Mouse (Mus musculus): ENCODE measurements around the gene Gm6525.

Gene Gm6525

GRCm38 (mm10) chr3:84173581-84174154 lies at the start of gene Gm6525:
Gm6525 (plus strand) TSS chr3:84174104.
- in situ Hi-C loops (cut with MboI, MseI): loop anchor here (10.0 kb wide), 1 partner anchor 631 kb away; no protein-coding TSS in a partner anchor

DNA sequence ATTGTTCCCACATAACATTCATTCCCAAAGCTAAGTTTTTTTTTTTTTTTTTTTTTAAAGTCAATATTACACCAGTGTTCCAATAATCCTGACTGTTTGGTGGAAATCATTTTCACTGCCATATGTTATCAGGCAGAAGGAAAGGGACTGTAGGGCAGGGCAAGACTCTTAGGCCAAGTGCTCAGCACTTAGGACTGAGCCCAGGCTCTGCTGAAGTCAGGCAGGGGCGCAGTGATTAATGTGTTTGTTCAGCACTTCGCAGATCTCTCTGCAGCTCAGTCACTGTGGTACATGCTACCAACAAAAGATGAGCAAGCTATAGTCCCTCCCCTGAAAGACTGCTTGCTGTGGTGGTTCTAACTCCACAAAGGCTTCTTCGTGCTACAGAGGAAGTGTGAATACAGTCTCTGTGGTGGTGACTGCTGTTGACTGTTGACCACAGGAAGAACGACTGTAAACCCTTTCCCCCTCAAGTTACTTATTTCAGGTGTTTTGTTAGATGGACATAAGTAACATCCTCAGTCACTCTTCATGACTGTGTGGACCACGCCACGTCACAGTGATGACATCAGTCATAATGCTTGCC lies 48.1 kb upstream of the Gm6525 start:
- in situ Hi-C loops (cut with MboI, MseI): no loop called here

DNA sequence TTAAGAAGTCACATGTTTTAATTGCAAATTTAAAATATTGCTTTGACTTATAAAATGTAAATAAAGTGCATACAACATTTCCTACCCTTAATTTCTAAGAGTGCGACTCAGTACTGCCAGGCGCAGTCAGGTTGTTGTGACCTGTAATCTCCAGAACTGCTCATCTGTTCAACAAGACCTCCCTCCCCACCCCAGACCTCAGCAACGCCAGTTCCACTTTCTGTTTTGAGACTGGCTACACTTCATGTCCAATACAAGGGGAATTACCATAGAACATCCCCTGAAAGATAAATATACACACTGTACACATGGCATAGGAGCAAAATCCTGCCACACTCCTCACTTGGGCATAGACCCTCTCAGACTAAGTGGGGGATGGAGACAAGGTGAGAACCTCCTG lies 47.2 kb upstream of the Gm6525 start:
- in situ Hi-C loops (cut with MboI, MseI): no loop called here

DNA sequence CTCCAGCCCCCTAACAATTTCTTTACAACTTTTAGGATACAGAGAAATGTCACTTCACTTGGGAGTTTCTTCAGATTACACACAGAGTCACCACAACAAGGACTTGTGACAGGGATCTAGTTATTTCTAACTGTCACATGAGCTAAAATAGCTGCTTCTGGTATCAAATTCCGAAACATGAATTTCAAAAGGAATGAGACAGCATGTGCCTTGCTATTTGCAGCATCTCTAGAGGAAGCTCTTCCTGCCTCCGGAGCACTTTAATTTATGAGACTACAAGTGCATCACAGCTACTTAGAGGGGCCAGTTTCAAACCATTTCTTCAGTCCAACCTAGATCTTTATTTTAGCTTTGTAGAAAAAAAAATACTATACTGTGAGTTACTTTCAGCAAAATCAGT lies 46.5 kb upstream of the Gm6525 start:
- in situ Hi-C loops (cut with MboI, MseI): no loop called here

- in situ Hi-C loops (cut with MboI, MseI): no loop called here
Measured at GRCm38 (mm10) chr3:84128871-84129870, 44.7 kb upstream of the Gm6525 start.

DNA sequence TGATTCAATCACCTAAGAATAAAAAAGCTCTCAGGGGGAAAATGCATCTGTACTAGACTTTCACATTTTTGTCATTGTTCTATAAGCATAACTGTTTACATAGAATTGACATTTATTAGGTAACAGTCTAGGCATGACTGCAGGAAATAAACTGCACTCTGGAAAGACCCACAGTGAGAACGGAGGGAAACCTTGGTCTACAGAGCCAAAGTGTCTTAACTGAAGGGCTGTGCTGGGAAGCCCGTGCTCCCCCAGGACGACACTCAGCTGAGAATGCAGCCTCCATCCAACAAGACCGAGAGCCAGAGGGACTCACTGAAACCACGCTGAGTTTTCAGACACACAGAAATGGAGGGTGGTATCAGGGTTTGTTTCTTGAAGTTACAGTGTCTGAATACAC lies 43.1 kb upstream of the Gm6525 start:
- in situ Hi-C loops (cut with MboI, MseI): no loop called here

GRCm38 (mm10) chr3:84131369-84131768 lies 42.5 kb upstream of the Gm6525 start:
- in situ Hi-C loops (cut with MboI, MseI): no loop called here

DNA sequence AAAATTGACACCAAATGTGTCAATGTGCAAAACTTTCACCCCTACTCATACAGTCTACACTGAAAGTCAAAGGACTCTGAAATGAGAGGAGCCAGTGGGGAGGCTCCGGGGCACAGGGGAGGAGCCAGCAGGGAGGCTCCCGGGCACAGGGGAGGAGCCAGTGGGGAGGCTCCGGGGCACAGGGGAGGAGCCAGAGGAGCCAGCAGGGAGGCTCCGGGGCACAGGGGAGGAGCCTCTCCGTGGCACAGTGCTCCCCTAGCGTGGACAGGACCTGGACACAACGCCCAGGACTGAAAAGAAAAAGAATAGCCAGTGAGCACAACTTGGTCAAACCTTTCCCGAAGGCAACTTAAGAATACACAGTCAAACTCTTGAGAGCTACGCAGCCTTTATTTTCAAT lies 38.5 kb upstream of the Gm6525 start:
- in situ Hi-C loops (cut with MboI, MseI): no loop called here

DNA sequence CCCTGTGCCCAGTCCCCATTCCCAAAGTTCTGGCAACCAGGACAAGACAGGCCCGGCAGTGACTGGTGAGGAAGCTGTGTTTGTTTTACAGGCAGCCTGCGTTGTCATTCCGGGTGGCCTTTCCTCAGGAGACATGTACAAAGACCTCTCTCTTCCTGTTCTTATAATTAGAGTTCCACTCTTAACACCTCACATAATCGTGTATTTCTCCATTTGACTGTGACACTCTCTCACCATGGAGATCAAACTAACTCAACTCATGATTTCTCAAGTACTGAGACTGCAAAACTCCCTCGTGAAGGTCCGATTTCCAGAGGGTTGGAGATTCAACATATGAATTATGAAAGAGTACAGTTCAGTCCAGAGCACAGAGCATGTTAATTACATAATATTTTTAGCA lies 38.0 kb upstream of the Gm6525 start:
- in situ Hi-C loops (cut with MboI, MseI): no loop called here

DNA sequence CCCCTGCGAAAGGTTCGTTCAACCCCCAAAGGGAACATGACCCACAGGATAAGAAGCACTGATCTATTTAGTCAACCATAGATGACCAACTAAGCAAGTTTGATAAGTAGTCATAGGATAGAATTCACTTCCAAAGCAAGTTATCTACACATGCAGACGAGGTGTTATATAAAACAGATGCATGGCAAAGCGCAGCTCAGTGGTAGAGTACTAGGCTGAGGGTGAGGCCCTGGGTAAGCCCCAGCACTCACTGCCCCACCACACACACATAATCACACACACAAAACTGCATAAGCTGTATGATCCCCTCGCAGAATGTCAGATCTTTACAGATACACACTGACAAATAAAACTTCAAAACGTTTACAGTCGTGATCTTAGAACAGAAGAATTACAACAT lies 37.4 kb upstream of the Gm6525 start:
- in situ Hi-C loops (cut with MboI, MseI): no loop called here

GRCm38 (mm10) chr3:84140947-84141346 lies 33.0 kb upstream of the Gm6525 start:
- in situ Hi-C loops (cut with MboI, MseI): no loop called here

- in situ Hi-C loops (cut with MboI, MseI): no loop called here
Measured at GRCm38 (mm10) chr3:84149831-84150230, 24.1 kb upstream of the Gm6525 start.

DNA sequence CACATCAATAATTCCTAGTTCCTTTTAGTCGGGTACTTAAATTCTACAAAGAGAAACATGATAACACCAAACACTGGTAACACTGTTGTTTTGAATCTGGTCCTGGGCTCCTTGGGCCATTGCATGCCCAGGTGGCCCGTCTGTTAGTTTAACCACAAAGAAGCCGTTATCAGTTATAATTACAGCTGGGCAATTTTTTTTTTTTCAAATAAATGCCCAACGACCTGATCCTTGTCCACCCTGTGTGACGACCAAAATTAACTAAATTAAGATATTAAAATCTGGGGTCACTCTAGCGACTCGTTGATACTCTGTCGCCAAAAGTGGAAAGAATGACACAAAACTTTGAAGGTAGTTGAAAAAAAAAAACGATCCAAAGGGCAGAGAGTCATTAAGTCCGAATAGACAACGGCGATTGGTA lies 19.2 kb upstream of the Gm6525 start:
- in situ Hi-C loops (cut with MboI, MseI): loop anchor here (5.0 kb wide), 1 partner anchor 388 kb away; no protein-coding TSS in a partner anchor

GRCm38 (mm10) chr3:84155146-84155545 lies 18.8 kb upstream of the Gm6525 start:
- in situ Hi-C loops (cut with MboI, MseI): loop anchor here (5.0 kb wide), 1 partner anchor 387 kb away; no protein-coding TSS in a partner anchor

- in situ Hi-C loops (cut with MboI, MseI): loop anchor here (5.0 kb wide), 1 partner anchor 387 kb away; no protein-coding TSS in a partner anchor
Measured at GRCm38 (mm10) chr3:84155558-84156006, 18.3 kb upstream of the Gm6525 start, which contains the start of gene Mnd1. Mnd1 (minus strand) TSS chr3:84155786.

DNA sequence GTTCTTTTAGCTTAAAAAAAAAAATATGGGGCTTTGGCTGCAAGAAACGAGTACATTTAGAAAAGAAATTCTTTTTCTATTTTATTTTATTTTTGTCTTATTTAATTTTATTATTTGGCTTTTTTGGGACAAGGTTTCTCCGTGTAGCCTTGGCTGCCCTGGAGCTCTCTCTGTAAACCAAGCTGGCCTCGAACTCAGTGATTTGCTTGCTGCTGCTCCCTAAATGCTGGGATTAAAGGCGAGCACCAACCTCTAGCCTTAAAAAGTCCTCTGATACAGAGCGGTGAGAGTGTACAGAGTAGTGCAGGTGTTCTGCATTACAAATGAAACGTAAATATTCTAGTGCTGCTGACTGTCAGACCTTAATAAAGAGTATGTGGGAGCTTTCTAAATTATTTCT lies 17.8 kb upstream of the Gm6525 start:
- in situ Hi-C loops (cut with MboI, MseI): loop anchor here (5.0 kb wide), 1 partner anchor 386 kb away; no protein-coding TSS in a partner anchor

- in situ Hi-C loops (cut with MboI, MseI): loop anchor here (5.0 kb wide), 1 partner anchor 385 kb away; no protein-coding TSS in a partner anchor
Measured at GRCm38 (mm10) chr3:84157011-84157410, 16.9 kb upstream of the Gm6525 start.

DNA sequence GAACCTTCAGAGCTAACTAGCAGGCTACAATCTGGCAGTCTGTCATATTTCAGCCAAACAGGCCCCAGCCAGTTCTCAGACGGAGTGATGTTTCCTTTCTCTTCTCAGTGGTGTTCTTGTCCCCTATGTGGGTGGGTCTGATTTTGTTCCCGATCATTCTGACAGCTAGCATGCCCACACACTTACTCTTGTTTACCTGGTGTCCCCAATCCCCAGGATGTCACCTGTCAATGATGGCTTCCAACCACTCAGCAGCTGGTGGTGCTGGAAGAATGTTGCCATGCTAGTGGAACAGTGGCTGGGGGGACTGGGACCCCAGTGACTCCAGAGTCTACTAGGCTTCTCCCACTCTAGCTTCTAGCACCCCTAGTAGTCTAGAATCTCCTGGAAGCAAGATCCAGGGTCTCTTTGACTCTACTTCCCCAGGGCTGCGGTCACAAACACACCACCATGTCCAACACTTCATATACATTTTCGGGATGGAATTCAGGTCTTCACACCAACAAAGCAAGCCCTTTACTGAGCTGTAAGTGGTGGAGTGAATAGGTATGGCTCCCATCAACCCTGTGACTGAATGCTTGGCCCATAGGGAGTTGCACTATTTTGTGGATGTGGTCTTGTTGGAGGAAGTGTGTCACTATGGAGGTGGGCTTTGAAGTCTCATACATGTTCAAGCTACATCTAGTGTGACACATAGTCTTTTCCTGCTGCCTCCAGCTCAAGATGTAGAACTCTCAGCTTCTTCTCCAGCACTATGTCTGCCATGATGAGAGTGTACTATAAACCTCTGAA lies 16.1 kb upstream of the Gm6525 start:
- in situ Hi-C loops (cut with MboI, MseI): loop anchor here (5.0 kb wide), 1 partner anchor 385 kb away; no protein-coding TSS in a partner anchor

DNA sequence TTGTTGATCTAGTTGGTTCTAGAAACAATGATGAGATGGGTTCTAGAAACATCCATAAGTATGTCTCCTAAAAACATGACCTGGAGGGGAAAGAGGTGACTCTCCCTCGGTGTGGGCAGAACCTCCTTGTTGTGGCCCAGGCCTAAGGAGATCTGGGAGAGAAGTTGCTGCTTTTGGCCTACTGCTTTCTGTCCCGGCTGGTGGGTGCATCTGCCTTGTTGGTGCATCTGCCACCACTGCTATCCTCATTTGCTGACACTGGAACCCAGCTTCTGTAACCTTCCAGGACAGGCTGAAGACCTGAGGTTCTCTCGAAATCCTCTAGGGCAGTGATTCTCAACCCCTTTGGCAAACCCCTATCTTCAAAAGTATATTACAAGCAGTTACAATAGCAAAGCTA lies 8.5 kb upstream of the Gm6525 start:
- in situ Hi-C loops (cut with MboI, MseI): loop anchor here (10.0 kb wide), 1 partner anchor 1111 kb away; the partner anchor contains the start of gene Plrg1

DNA sequence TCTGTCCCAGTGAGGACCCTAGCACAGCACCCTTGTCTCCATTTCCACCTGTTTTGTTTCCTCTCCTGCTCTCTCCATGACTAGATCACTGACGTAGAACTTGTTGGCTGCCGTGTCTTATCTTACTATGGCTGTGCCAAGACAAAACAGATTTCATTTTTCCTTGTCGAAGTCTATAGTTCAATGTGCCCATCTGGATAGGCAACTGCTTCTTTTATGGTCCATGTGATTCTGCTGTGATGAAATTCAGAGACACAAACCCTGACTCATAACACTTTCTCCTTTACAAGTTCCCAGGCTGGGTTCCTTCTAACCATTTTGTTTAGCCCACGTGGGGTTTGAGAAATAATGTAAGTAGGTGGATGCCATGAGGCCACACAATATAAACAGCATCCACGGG lies 7.8 kb upstream of the Gm6525 start:
- in situ Hi-C loops (cut with MboI, MseI): loop anchor here (10.0 kb wide), 1 partner anchor 1111 kb away; the partner anchor contains the start of gene Plrg1

DNA sequence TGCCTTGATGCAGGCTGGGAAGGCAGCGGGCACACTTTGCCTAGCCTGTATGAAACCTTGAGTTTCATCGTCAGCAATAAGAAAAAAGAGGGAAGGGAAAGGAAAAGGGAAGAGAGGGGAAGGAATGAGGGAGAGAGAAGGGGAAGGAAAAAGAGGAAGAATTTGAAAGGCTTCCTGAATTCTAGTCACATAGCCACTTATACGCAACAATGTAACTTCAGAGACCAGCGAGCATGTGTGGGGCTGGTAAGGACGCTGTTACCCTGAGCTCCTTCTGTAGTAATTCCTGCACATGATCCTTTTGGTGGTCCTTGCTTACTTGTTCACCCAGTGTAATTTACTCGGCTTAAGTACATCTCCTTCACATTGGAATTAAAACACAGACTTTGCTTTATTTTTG lies 5.0 kb upstream of the Gm6525 start:
- in situ Hi-C loops (cut with MboI, MseI): loop anchor here (10.0 kb wide), 1 partner anchor 1114 kb away; the partner anchor contains the start of gene Plrg1
